Mouse (Mus musculus): Measurements from ENCODE around the gene Fau. TPM values are rescaled to one million over a fixed set of nuclear protein-coding genes. Genes with fewer than 3 reads are reported as not detected.

The Fau gene
- 701 and 753 TPM in 2 replicates for polyA plus RNA-seq (2012; ENCODE audit: insufficient read depth, insufficient read length, missing spikeins)

GRCm38 (mm10) chr19:6057313-6058096 is at the start of gene Fau, which contains the start of gene Mrpl49:
Gene Fau (plus strand): TSS chr19:6057844.
Gene Mrpl49 (minus strand): TSS chr19:6057785.
- Histone ChIP-seq H3K4me1 (ENCODE audit: control insufficient read depth, insufficient read depth, insufficient read length, low read length) (peaks cover 6% of the 10 kb centered on the region), H3K4me3 (ENCODE audit: insufficient read depth, low read depth, low read length) (peak within 1 kb of the TSS; percentile 94), H3K27ac (replicated peaks; ENCODE audit: low read depth, low read length) (peak within 1 kb of the TSS; percentile 89)

DNA sequence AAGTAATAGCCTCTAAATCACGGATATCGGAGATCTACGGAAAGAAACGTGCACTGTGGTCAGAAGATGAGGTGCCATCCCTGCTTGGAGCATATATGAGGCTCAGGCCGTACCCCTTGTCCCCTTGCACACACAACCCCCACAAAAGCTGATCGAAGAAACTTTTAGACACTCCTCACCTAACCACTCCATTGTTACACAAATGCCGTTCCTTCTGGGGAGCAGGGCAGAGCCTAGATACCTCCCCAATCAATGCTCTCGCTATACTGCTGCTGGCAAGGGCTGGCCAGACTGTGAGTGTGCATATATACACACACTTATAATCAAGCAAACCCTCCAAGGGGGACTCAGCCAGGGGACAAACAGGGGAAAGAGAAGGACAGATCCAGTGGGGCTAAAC is 48.5 kb upstream of the Fau start:
- Histone ChIP-seq H3K27ac (replicated peaks; ENCODE audit: low read depth, low read length) (no peak overlapping the region), H3K4me3 (ENCODE audit: insufficient read depth, low read depth, low read length) (no peak overlapping the region), H3K4me1 (ENCODE audit: control insufficient read depth, insufficient read depth, insufficient read length, low read length) (0 out of 2 replicates have a peak, but pooled peaks cover 2% of the 10 kb centered on the region)

DNA sequence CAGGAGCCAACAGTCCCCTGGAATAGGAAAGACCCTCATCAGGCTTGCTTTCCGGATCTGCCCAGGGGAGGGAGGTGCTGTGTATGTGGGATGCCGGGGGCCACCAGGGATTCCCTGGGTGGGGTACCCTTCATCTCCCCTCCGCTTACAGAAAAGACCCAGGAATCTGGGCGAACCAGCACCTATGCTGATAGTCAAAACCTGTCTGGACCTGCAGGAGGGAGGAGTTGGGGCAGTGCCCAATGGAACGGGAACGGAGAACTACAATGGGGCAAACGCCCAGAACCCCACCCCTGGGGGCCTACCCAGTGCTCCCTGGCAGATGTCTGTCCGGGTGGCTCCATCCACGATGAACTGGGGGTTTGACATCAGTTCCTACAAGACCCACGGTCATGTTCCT is 44.0 kb upstream of the Fau start:
- 0 out of 2 replicates have a peak overlapping the region, but pooled peaks have one; percentile 84 for H3K4me3 ChIP-seq (ENCODE audit: insufficient read depth, low read depth, low read length)
- H3K4me1 ChIP-seq (ENCODE audit: control insufficient read depth, insufficient read depth, insufficient read length, low read length) = 0 out of 2 replicates have a peak, but pooled peaks cover 6% of the 10 kb centered on the region
- no peak overlapping the region for H3K27ac ChIP-seq (replicated peaks; ENCODE audit: low read depth, low read length)

GRCm38 (mm10) chr19:6014991-6015510 is 42.6 kb upstream of the Fau start:
- peak overlapping the region; percentile 84 for H3K4me3 ChIP-seq (ENCODE audit: insufficient read depth, low read depth, low read length)
- H3K27ac ChIP-seq (replicated peaks; ENCODE audit: low read depth, low read length) = peak overlapping the region; percentile 30
- 0 out of 2 replicates have a peak, but pooled peaks cover 6% of the 10 kb centered on the region for H3K4me1 ChIP-seq (ENCODE audit: control insufficient read depth, insufficient read depth, insufficient read length, low read length)

DNA sequence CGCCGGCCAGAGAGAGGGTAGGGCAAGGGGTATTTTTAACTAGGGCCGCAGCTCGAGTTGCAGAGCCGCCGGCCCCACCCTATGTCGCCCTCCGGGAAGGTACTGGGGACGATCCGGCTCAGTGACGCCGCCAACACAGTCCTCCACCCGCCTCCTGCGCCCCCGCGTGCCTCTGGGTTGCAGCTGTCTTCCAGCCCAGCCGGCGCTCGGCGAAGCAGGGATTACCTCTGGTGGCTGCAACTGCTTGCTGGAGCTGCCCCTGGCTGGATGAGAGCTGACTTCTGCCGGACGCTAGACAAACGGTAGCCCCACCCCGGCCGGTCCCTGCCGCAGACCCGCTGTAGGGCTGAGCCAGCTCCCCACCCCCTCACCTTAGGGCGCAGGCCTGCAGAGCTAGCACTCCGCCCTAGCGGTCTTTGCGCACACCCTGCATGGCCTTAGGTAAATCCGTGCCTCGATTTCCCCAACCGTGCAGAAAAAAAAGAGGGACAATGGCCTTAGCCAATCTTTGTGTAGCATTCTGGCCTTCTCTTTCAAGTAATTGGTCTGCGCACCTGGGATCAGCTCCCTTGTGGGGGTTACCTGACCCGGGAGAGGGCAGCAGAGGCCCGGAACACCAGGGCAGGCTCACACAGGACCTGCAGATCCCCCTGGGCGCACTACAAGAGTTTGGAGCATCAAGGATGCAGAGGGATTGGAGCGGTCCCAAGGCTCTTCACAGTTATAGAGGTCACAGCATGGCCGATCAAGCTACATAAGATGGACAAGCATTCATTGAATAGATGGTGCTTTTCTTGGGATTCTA is 41.9 kb upstream of the Fau start, which contains the start of gene Capn1:
TSS of gene Capn1 (minus strand) at position 387 of the 805 bp plus-strand sequence.
- Histone ChIP-seq H3K4me3 (ENCODE audit: insufficient read depth, low read depth, low read length) (peak within 1 kb of the TSS; percentile 84), H3K4me1 (ENCODE audit: control insufficient read depth, insufficient read depth, insufficient read length, low read length) (0 out of 2 replicates have a peak, but pooled peaks cover 6% of the 10 kb centered on the region), H3K27ac (replicated peaks; ENCODE audit: low read depth, low read length) (peak within 1 kb of the TSS; percentile 30)

- Histone ChIP-seq H3K4me3 (ENCODE audit: insufficient read depth, low read depth, low read length) (no peak overlapping the region), H3K27ac (replicated peaks; ENCODE audit: low read depth, low read length) (no peak overlapping the region), H3K4me1 (ENCODE audit: control insufficient read depth, insufficient read depth, insufficient read length, low read length) (0 out of 2 replicates have a peak, but pooled peaks cover 6% of the 10 kb centered on the region)
Measured at GRCm38 (mm10) chr19:6016532-6016931, 41.1 kb upstream of the Fau start.

DNA sequence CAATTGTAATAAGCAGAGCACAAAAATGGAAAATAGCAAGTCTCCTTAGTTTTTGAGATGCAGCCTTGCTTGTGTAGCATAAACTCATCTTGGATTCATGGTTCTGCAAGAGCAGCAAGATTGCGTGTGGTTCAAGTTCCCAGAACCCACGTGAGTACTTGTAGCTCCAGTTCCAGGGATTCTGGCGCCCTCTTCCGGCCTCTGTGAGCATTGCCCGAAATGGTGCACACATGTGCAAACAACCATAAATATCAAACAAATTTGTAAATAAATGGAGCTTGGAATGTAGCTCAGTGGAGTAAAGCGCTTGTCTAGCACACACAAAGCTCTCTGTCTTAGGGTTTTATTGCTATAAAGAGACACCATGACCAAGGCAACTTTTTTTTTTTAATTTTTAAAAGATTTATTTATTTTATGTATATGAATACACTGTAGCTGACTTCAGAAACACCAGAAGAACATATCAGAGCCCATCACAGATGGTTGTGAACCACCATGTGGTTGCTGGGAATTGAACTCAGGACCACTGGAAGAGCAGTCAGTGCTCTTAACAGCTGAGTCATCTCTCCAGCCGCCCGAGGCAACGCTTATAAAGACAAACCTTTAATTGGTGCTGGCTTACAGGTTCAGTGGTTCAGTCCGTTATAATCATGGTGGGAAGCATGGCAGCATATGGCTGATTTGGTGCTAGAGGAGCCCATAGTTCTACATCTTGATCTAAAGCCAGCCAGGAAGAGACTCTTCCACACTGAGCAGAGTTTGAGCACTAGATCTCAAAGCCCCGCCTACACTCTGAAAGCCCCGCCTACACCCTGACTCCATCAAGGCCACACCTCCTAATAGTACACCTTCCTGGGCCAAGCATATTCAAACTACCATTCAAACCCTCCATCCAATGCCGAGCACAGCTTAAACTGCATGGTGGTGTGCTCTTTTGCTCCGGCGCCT is 39.2 kb upstream of the Fau start:
- Histone ChIP-seq H3K4me3 (ENCODE audit: insufficient read depth, low read depth, low read length) (no peak overlapping the region), H3K27ac (replicated peaks; ENCODE audit: low read depth, low read length) (no peak overlapping the region), H3K4me1 (ENCODE audit: control insufficient read depth, insufficient read depth, insufficient read length, low read length) (0 out of 2 replicates have a peak, but pooled peaks cover 6% of the 10 kb centered on the region)

DNA sequence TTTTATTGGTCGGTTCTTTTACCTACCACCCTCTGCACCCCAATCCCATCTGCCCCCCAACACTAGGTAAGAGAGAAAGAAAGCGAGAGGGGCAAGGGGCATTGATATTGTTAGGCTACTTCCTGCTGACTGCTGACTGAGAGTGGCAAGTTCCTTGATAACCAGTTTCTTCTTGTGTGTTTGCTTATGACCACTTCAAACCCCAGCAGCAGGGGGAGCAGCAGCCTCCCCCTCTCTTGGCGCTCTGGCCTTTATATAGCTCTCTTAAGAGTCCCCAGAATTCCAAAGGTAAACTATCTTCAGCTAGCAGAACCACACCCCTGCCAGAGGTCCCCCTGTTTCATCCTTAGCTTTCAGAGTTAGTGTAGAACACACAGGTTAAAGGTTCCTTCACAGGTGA is 37.4 kb upstream of the Fau start:
- no peak overlapping the region for H3K27ac ChIP-seq (replicated peaks; ENCODE audit: low read depth, low read length)
- no peak overlapping the region for H3K4me3 ChIP-seq (ENCODE audit: insufficient read depth, low read depth, low read length)
- no peaks in the 10 kb centered on the region for H3K4me1 ChIP-seq (ENCODE audit: control insufficient read depth, insufficient read depth, insufficient read length, low read length)

DNA sequence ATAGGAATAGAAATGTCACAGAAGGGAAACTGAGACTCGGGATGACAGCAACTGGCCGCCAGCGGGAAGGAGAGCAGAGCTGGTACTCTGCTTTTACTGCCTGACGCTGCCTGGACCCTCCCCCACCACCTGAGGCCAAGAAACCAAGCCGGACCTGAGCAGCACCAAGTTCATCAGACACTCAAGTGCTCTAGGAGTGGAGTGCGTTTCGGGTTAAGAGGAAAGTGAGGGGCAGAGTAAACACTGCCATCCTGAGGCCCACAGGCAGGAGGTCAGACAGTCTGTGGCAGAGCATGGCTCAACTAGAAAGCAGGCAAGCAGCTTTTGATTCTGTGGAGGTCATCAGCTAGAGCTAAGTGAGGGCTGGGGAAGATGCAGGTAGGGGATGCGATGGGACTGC is 34.6 kb upstream of the Fau start:
- Histone ChIP-seq H3K4me3 (ENCODE audit: insufficient read depth, low read depth, low read length) (no peak overlapping the region), H3K27ac (replicated peaks; ENCODE audit: low read depth, low read length) (no peak overlapping the region), H3K4me1 (ENCODE audit: control insufficient read depth, insufficient read depth, insufficient read length, low read length) (no peaks in the 10 kb centered on the region)

DNA sequence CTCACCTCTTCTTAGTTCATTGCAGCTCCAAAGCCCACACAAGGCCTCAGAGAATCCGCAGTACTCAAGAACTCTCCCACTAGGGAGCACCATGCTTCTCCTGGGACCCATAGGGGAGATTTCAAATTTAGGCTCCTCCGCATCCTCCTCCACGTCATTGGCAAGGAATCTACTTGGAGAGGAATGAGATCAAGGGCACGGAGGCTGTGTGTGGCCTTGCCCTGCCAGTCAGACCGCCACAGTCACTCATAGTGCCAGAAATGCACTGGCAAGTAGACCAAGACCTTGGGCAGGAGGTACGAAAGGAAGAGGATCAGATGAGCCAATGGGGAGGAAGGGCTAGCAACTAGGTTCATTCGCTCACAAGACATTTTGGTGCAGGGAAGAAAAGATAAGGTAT is 33.7 kb upstream of the Fau start:
- H3K4me1 ChIP-seq (ENCODE audit: control insufficient read depth, insufficient read depth, insufficient read length, low read length) = no peaks in the 10 kb centered on the region
- no peak overlapping the region for H3K4me3 ChIP-seq (ENCODE audit: insufficient read depth, low read depth, low read length)
- H3K27ac ChIP-seq (replicated peaks; ENCODE audit: low read depth, low read length) = no peak overlapping the region

- Histone ChIP-seq H3K27ac (replicated peaks; ENCODE audit: low read depth, low read length) (no peak overlapping the region), H3K4me3 (ENCODE audit: insufficient read depth, low read depth, low read length) (no peak overlapping the region), H3K4me1 (ENCODE audit: control insufficient read depth, insufficient read depth, insufficient read length, low read length) (no peaks in the 10 kb centered on the region)
Measured at GRCm38 (mm10) chr19:6028991-6029390, 28.7 kb upstream of the Fau start.

DNA sequence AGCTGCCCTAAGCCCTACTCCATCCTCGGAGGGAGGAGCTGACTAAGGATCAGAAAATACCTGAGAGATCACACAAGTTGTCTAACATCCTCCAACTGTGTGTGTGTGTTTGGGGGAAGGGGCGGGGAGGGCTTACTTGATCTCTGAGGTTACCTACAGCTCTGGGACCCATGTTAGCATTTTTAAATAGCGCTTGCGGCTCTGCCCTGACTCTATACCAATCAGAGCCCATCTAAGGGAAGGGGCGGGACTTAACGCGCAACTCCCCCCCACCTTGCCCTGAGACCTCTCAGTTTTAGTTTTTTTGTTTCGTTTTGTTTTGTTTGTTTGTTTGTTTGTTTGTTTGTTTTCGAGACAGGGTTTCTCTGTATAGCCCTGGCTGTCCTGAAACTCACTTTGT is 28.2 kb upstream of the Fau start:
- Histone ChIP-seq H3K4me1 (ENCODE audit: control insufficient read depth, insufficient read depth, insufficient read length, low read length) (no peaks in the 10 kb centered on the region), H3K27ac (replicated peaks; ENCODE audit: low read depth, low read length) (no peak overlapping the region)

DNA sequence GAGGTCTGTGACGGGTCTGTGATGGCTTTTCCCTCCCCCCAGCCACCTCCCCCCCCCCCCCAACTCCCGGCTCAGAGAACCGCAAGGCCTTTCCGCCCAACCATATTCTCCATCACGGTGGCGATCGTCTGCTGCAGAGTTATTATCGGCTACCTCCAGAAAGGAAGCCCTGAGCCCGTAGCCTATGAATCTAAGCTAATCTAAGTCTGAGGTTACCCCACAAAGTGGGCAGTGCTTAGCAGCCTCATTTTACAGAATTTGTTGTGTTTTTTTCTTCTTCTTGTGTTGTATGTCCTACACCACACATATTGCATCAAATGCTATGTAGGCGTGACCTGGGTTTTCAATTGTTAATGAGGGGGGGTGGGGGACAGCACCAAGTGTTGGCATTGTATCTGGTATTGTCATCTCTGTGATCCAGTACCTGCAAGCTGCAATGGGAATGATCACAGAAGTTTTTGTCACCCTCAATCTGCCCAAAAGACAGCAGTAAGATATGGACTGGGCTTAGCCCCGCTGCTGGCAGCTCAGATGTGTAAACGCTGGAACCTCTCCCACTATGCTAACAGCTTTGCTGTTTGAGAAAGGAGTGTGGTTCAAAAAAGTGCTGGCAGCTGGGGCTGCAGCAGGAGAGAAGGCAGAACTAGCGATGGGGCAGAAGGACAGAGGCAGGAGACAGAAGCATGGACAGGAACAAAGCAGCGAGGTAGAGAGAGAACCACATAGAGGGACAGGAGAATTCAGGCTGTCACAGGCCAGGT is 26.9 kb upstream of the Fau start:
- Histone ChIP-seq H3K27ac (replicated peaks; ENCODE audit: low read depth, low read length) (no peak overlapping the region), H3K4me3 (ENCODE audit: insufficient read depth, low read depth, low read length) (no peak overlapping the region), H3K4me1 (ENCODE audit: control insufficient read depth, insufficient read depth, insufficient read length, low read length) (no peaks in the 10 kb centered on the region)

More for the DNA sequence above, 28.2 kb upstream of the Fau start:
- no peak overlapping the region for H3K4me3 ChIP-seq (ENCODE audit: insufficient read depth, low read depth, low read length)
